Mouse (Mus musculus): ENCODE results near the gene Tspan6. TPM values are rescaled to one million over a fixed set of nuclear protein-coding genes. Genes with fewer than 3 reads are reported as not detected.

The Tspan6 gene
- polyA plus RNA-seq, 1 experiment, result 1.0 TPM

GRCm38 (mm10) chrX:133911397-133912103, 13.3 kb upstream of the Tspan6 start:
- no peaks in the 10 kb centered on the region for H3K9me3 ChIP-seq
- H3K36me3 ChIP-seq (replicated peaks; ENCODE audit: low read length), result no peaks in the 10 kb centered on the region
- TF ChIP-seq GATA1 (IDR thresholded peaks at IDR 0.05; ENCODE audit: borderline replicate concordance, low read length) (no peak), FLI1 (IDR thresholded peaks at IDR 0.05; ENCODE audit: low read length) (no peak)
- peaks cover 28% of the 10 kb centered on the region for H3K27me3 ChIP-seq (replicated peaks)
- no peak overlapping the region for H3K4me3 ChIP-seq (replicated peaks)
- H3K4me1 ChIP-seq, result peaks cover 18% of the 10 kb centered on the region

- Histone ChIP-seq H3K4me1 (peaks cover 8% of the 10 kb centered on the region), H3K4me3 (replicated peaks) (no peak within 1 kb of the TSS), H3K36me3 (replicated peaks; ENCODE audit: low read length) (no peaks in the 10 kb centered on the region), H3K27me3 (replicated peaks) (peaks cover 21% of the 10 kb centered on the region), H3K9me3 (no peaks in the 10 kb centered on the region)
- no peak for TF ChIP-seq FLI1 (IDR thresholded peaks at IDR 0.05; ENCODE audit: low read length)
- no peak for TF ChIP-seq GATA1 (IDR thresholded peaks at IDR 0.05; ENCODE audit: borderline replicate concordance, low read length)
Observed at GRCm38 (mm10) chrX:133908261-133908660, 10.0 kb upstream of the Tspan6 start, which contains the start of gene Srpx2. TSS of gene Srpx2 (plus strand) at chrX:133908426.

- no peak for TF ChIP-seq GATA1 (IDR thresholded peaks at IDR 0.05; ENCODE audit: borderline replicate concordance, low read length)
- TF ChIP-seq FLI1 (IDR thresholded peaks at IDR 0.05; ENCODE audit: low read length), result no peak
- Histone ChIP-seq H3K4me1 (no peaks in the 10 kb centered on the region), H3K27me3 (replicated peaks) (peaks cover 2% of the 10 kb centered on the region), H3K36me3 (replicated peaks; ENCODE audit: low read length) (no peaks in the 10 kb centered on the region), H3K4me3 (replicated peaks) (no peak overlapping the region), H3K9me3 (no peaks in the 10 kb centered on the region)
Observed at GRCm38 (mm10) chrX:133888111-133888510, 10.1 kb downstream of the Tspan6 start.

GRCm38 (mm10) chrX:133887308-133887707, 10.9 kb downstream of the Tspan6 start:
- H3K36me3 ChIP-seq (replicated peaks; ENCODE audit: low read length), result no peaks in the 10 kb centered on the region
- no peaks in the 10 kb centered on the region for H3K9me3 ChIP-seq
- peaks cover 2% of the 10 kb centered on the region for H3K27me3 ChIP-seq (replicated peaks)
- TF ChIP-seq FLI1 (IDR thresholded peaks at IDR 0.05; ENCODE audit: low read length) (no peak), GATA1 (IDR thresholded peaks at IDR 0.05; ENCODE audit: borderline replicate concordance, low read length) (no peak)
- no peaks in the 10 kb centered on the region for H3K4me1 ChIP-seq
- no peak overlapping the region for H3K4me3 ChIP-seq (replicated peaks)

- Histone ChIP-seq H3K4me3 (replicated peaks) (no peak overlapping the region), H3K9me3 (peaks cover 7% of the 10 kb centered on the region)
- TF ChIP-seq GATA1 (IDR thresholded peaks at IDR 0.05; ENCODE audit: borderline replicate concordance, low read length) (no peak), FLI1 (IDR thresholded peaks at IDR 0.05; ENCODE audit: low read length) (no peak)
Observed at GRCm38 (mm10) chrX:133869743-133870142, 28.5 kb downstream of the Tspan6 start.

GRCm38 (mm10) chrX:133853637-133854036, 44.6 kb downstream of the Tspan6 start:
- H3K36me3 ChIP-seq (replicated peaks; ENCODE audit: low read length), result no peaks in the 10 kb centered on the region
- H3K27me3 ChIP-seq (replicated peaks), result peaks cover 8% of the 10 kb centered on the region
- H3K4me1 ChIP-seq, result no peaks in the 10 kb centered on the region
- no peak for TF ChIP-seq FLI1 (IDR thresholded peaks at IDR 0.05; ENCODE audit: low read length)
- no peak for TF ChIP-seq GATA1 (IDR thresholded peaks at IDR 0.05; ENCODE audit: borderline replicate concordance, low read length)
- no peak overlapping the region for H3K4me3 ChIP-seq (replicated peaks)
- 0 out of 2 replicates have a peak, but pooled peaks cover 4% of the 10 kb centered on the region for H3K9me3 ChIP-seq

More at GRCm38 (mm10) chrX:133869743-133870142, 28.5 kb downstream of the Tspan6 start:
- Histone ChIP-seq H3K27me3 (replicated peaks) (peaks cover 7% of the 10 kb centered on the region), H3K36me3 (replicated peaks; ENCODE audit: low read length) (no peaks in the 10 kb centered on the region), H3K4me1 (no peaks in the 10 kb centered on the region)

- H3K4me1 ChIP-seq, result no peaks in the 10 kb centered on the region
- TF ChIP-seq FLI1 (IDR thresholded peaks at IDR 0.05; ENCODE audit: low read length), result no peak
- no peak for TF ChIP-seq GATA1 (IDR thresholded peaks at IDR 0.05; ENCODE audit: borderline replicate concordance, low read length)
- H3K9me3 ChIP-seq, result no peaks in the 10 kb centered on the region
- no peaks in the 10 kb centered on the region for H3K36me3 ChIP-seq (replicated peaks; ENCODE audit: low read length)
- H3K27me3 ChIP-seq (replicated peaks), result peaks cover 9% of the 10 kb centered on the region
- H3K4me3 ChIP-seq (replicated peaks), result no peak within 1 kb of the TSS
Observed at GRCm38 (mm10) chrX:133850680-133851079, 47.5 kb downstream of the Tspan6 start, which contains the start of gene Tnmd. TSS of gene Tnmd (plus strand) at chrX:133850980.

Other genes with a start within 250 kb of the Tspan6 start
- not detected in 2 replicates for gene Pcdh19, start 209.4 kb downstream of the Tspan6 start, polyA plus RNA-seq (2012; ENCODE audit: insufficient read depth, low replicate concordance)
- not detected in 2 replicates for gene Tnmd, start 47.4 kb downstream of the Tspan6 start, polyA plus RNA-seq (2012; ENCODE audit: insufficient read depth, low replicate concordance)
- not detected in 2 replicates for gene Srpx2, start 10.0 kb upstream of the Tspan6 start, polyA plus RNA-seq (2012; ENCODE audit: insufficient read depth, low replicate concordance)
- 1.9 TPM in 1 of 2 replicates, not detected in the other for gene Sytl4, start 83.4 kb upstream of the Tspan6 start, polyA plus RNA-seq (2012; ENCODE audit: insufficient read depth, low replicate concordance)
- gene Cstf2, start 160.8 kb upstream of the Tspan6 start, polyA plus RNA-seq (2012; ENCODE audit: insufficient read depth, low replicate concordance), result 11.3 and 17.9 TPM in 2 replicates